Mouse (Mus musculus) lung, adult 2 months (tissue): ENCODE data around the gene Prkrip1.
A peak's percentile ranks its signal among the peaks of the same experiment; 100 is the strongest.

Experiments used
- CTCF ChIP-seq: fragments of 200-500 bp; IDR thresholded peaks from 2 replicates; pipeline ENCODE4 v1.5.1; 2011; ENCODE audit warnings: mild to moderate bottlenecking, low read length, control low read depth; ENCODE audit not compliant: insufficient read depth
- POLR2A ChIP-seq: fragments of 200-500 bp; IDR thresholded peaks from 2 replicates; pipeline ENCODE4 v1.6.1; 2011; ENCODE audit warnings: low read depth, mild to moderate bottlenecking, control low read depth, low read length, borderline replicate concordance; ENCODE audit errors: extremely low read depth

DNA sequence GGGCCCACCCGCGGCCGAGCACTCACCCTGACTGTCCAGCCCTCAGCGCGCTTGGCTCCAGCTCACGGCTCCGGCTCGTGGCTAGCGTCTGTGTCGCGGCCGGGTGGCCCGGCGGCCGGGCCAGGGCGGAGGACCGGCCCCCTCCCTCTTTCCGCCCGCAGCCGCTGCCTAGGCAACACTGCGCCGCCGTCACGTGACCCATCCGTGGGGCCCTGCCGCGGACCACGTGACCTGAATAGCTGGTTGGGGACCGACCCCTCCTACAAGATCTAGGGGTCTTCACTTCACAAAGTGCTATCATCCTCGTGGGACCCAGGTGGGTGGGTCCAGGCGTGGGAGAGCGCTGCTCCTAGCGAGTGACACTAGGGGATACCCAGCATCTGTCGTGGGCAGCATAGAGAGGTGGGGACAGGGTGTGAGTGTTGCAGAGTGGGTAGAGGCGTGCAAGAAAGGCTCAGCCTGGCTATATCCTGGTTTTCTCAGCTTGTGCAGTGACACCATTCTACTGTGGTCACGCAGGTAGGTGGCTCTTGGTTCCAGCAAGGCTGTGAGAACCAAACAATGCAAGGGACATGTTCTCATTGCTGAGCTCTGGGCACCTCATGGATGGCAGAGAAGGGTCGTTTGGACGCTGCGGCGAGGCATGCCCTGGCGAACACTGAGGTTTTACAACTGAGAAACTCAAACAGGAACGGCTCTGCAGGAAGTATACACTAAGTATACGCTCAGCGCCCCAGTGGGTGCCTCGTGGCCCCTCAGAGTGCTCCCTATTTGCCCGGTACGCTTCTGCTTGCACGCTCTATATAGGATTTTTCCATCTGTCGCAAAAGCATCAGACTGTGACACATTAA is 28.0 kb downstream of the Prkrip1 start, which contains the start of gene Orai2:
- no peak for TF ChIP-seq CTCF
- 0 out of 2 replicates have a peak, but pooled peaks have one; percentile 2 for TF ChIP-seq POLR2A
